Mouse (Mus musculus): ENCODE data around the gene Cdk14.

DNA sequence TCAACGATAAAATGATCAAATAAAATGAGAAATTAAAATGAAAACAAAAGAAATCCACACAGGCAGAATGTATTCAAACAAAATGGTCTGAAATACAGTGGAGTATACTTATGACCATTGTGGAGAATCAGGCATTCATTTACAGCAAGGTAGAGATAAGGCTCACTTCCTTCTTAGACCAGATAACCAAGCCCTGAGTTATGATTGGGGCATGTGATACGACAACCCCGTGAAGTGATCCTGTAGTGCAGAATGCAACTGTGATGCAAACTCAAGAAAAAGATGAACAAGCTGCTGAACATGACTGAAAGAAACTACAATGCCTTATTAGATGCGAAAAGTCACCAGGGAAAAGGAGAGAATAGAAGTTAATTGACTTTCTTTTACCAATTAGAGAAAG lies 295.5 kb downstream of the Cdk14 start:
- TF ChIP-seq CEBPB (IDR thresholded peaks at IDR 0.05; ENCODE audit: insufficient read depth, poor library complexity, severe bottlenecking) (peak; percentile 42; the same call in 1 of the 2 replicates), USF1 (IDR thresholded peaks at IDR 0.05; ENCODE audit: low read depth) (peak; percentile 61), MAX (IDR thresholded peaks at IDR 0.05; ENCODE audit: low read depth) (no peak), REST (IDR thresholded peaks at IDR 0.05; ENCODE audit: insufficient read depth, insufficient read length) (no peak), POLR2A (IDR thresholded peaks at IDR 0.05; ENCODE audit: insufficient read length, low read depth) (no peak), MYOG (IDR thresholded peaks at IDR 0.05; ENCODE audit: control insufficient read depth in 1 of 3, insufficient read depth in 1 of 3, insufficient read length in 2 of 3, low read depth in 2 of 3) (no peak), E2F4 (IDR thresholded peaks at IDR 0.05; ENCODE audit: insufficient read depth) (no peak), POLR2AphosphoS2 (IDR thresholded peaks at IDR 0.05; ENCODE audit: insufficient read length, low read depth) (no peak), TCF3 (IDR thresholded peaks at IDR 0.05; ENCODE audit: insufficient read length, low read depth) (no peak), TCF12 (IDR thresholded peaks at IDR 0.05; ENCODE audit: insufficient read depth, poor library complexity, severe bottlenecking) (no peak), SRF (IDR thresholded peaks at IDR 0.05; ENCODE audit: control insufficient read depth, insufficient read length, low read depth) (no peak)
